Mouse (Mus musculus) midbrain, postnatal 0 days (tissue): ENCODE measurements around the gene Gimap3. TPM values are rescaled to one million over a fixed set of nuclear protein-coding genes. Genes with fewer than 3 reads are reported as not detected.

Source experiments
- ATAC-seq: fragments of 200-750 bp; cut with Nextera tagmentation; 2 replicates; pipeline ENCODE4 v1.8.0; 2017; ENCODE audit warnings: moderate number of reproducible peaks, mild to moderate bottlenecking, moderate TSS enrichment, moderate library complexity; ENCODE audit not compliant: low FRiP score
- DNase-seq: peaks from one replicate; pipeline ENCODE4 v3.0.0-alpha.2; 2015; ENCODE audit warnings: low spot score
- H3K27ac ChIP-seq: fragments of 300-500 bp; sonication (generic); 2 replicates; pipeline ENCODE4 v1.5.1; 2014; ENCODE audit warnings: low read depth, mild to moderate bottlenecking, low read length, mixed read lengths
- H3K27me3 ChIP-seq: fragments of 300-500 bp; sonication (generic); 2 replicates; pipeline ENCODE4 v1.6.1; 2014; ENCODE audit warnings: low read length, control low read depth, mixed read lengths; ENCODE audit not compliant: insufficient read depth
- H3K36me3 ChIP-seq: fragments of 300-500 bp; sonication (generic); 2 replicates; pipeline ENCODE4 v1.6.1; 2014; ENCODE audit warnings: low read length, control low read depth, mixed read lengths; ENCODE audit not compliant: insufficient read depth
- H3K4me1 ChIP-seq: fragments of 300-500 bp; sonication (generic); 2 replicates; pipeline ENCODE4 v1.6.1; 2014; ENCODE audit warnings: mild to moderate bottlenecking, control low read depth, antibody characterized with exemption, low read length, mixed read lengths; ENCODE audit not compliant: insufficient read depth
- H3K4me2 ChIP-seq: fragments of 300-500 bp; sonication (generic); 2 replicates; pipeline ENCODE4 v1.6.1; 2014; ENCODE audit warnings: low read depth, mild to moderate bottlenecking, low read length, mixed read lengths; ENCODE audit not compliant: poor library complexity, severe bottlenecking
- H3K4me3 ChIP-seq: fragments of 300-500 bp; sonication (generic); 2 replicates; pipeline ENCODE4 v1.5.1; 2014; ENCODE audit warnings: low read depth, mild to moderate bottlenecking, low read length, moderate library complexity
- H3K9ac ChIP-seq: fragments of 300-500 bp; sonication (generic); replicated peaks from 2 replicates; pipeline ENCODE4 v1.6.1; 2014; ENCODE audit warnings: mild to moderate bottlenecking, low read length, moderate library complexity, mixed read lengths; ENCODE audit not compliant: poor library complexity, severe bottlenecking
- H3K9me3 ChIP-seq: fragments of 300-500 bp; sonication (generic); 2 replicates; pipeline ENCODE4 v1.6.1; 2016; ENCODE audit warnings: low read length, control low read depth
- CTCF ChIP-seq: IDR thresholded peaks from 2 replicates; pipeline ENCODE4 v1.5.1; 2016; ENCODE audit warnings: antibody characterized with exemption, mild to moderate bottlenecking
- WGBS: fragments of 180-500 bp; shearing (Covaris S2); extraction: QIAGEN DNeasy Blood & Tissue Kit; methylation state at CpG from one replicate; pipeline ENCODE4 v1.1.7; 2014; 5-methylcytosine and 5-hydroxymethylcytosine counted together
- polyA plus RNA-seq: library from polyadenylated mRNA; unstranded; fragments of >200 nt; fragmentation: Nextera tagmentation; extraction: Ambion mirVana; gene quantifications from 2 replicates; pipeline ENCODE4 v1.2.1, GENCODE M21; 2015
- total RNA-seq: library from RNA; depleted of rRNA; stranded (reverse); fragments of >200 nt; gene quantifications from 2 replicates; pipeline ENCODE4 v1.2.3, GENCODE M21; 2014

Gene Gimap3
- total and polyA plus RNA-seq, 2 experiments from 2014 or later: not detected

- no peak for ATAC-seq
- H3K36me3 ChIP-seq: no peaks in the 10 kb centered on the region
- no peak overlapping the region for H3K4me2 ChIP-seq
- no peak overlapping the region for H3K27ac ChIP-seq
- H3K27me3 ChIP-seq: no peaks in the 10 kb centered on the region
- DNase-seq: peak; percentile 80
- TF ChIP-seq CTCF: peak; percentile 87
- 12% methylated on average over 8 of the region's 8 CpGs for WGBS
- no peak overlapping the region for H3K4me3 ChIP-seq
- H3K9me3 ChIP-seq: no peaks in the 10 kb centered on the region
- H3K9ac ChIP-seq: no peak overlapping the region
- no peaks in the 10 kb centered on the region for H3K4me1 ChIP-seq
Measured at GRCm38 (mm10) chr6:48772030-48772429, 1.4 kb upstream of the Gimap3 start.

GRCm38 (mm10) chr6:48768933-48769332 is 1.7 kb downstream of the Gimap3 start:
- Histone ChIP-seq H3K9me3 (no peaks in the 10 kb centered on the region), H3K4me2 (no peak overlapping the region), H3K4me1 (no peaks in the 10 kb centered on the region), H3K36me3 (no peaks in the 10 kb centered on the region), H3K27ac (no peak overlapping the region), H3K9ac (no peak overlapping the region), H3K4me3 (no peak overlapping the region), H3K27me3 (no peaks in the 10 kb centered on the region)
- WGBS: 95% methylated on average over 3 of the region's 3 CpGs
- no peak for ATAC-seq
- TF ChIP-seq CTCF: no peak
- no peak for DNase-seq

DNA sequence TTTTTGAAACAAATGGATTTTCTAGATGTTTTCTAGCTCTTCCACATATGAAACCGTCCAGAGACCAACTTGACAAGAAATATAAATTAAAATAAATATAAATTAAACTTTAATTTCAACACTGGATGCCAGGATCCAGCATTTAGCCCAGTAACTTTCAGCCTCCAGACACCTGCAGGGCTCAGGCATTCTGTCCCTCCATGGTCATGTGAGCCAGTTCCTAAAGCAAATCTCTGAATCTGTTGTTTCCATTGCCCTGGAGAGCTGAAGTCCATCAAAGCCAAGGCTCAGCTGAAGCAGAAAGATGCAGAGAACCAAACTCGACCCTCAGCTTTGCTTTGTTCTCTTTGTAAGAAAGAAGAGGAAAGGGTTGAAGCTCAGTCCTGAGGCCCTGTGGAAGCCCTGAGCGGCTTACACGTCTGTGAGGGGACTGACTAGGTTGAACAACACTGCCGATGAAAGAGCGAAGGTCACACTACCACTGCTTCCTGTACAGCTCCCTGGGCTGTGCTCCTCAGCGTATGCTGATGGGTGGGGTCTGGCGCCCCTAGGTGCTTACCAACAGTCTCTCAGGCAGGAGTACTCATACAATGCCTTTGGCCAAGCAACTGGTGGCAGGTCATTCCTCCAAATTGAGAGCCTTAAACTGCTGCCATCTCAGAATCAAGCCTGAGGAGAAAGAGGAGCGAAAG is 2.3 kb downstream of the Gimap3 start:
- ATAC-seq (no peak), DNase-seq (no peak)
- no peaks in the 10 kb centered on the region for H3K36me3 ChIP-seq
- no peak overlapping the region for H3K4me3 ChIP-seq
- TF ChIP-seq CTCF: no peak
- no peak overlapping the region for H3K9ac ChIP-seq
- H3K4me1 ChIP-seq: no peaks in the 10 kb centered on the region
- no peak overlapping the region for H3K4me2 ChIP-seq
- no peaks in the 10 kb centered on the region for H3K9me3 ChIP-seq
- no peak overlapping the region for H3K27ac ChIP-seq
- 75% methylated on average over 9 of the region's 9 CpGs for WGBS
- no peaks in the 10 kb centered on the region for H3K27me3 ChIP-seq

- no peak for ATAC-seq
- no peak for TF ChIP-seq CTCF
- Histone ChIP-seq H3K36me3 (no peaks in the 10 kb centered on the region), H3K9me3 (no peaks in the 10 kb centered on the region), H3K4me2 (no peak overlapping the region), H3K27me3 (no peaks in the 10 kb centered on the region), H3K4me3 (no peak overlapping the region), H3K9ac (no peak overlapping the region), H3K4me1 (no peaks in the 10 kb centered on the region), H3K27ac (no peak overlapping the region)
- 95% methylated on average over 10 of the region's 10 CpGs for WGBS
- no peak for DNase-seq
Measured at GRCm38 (mm10) chr6:48764496-48764895, 6.2 kb downstream of the Gimap3 start.

- H3K4me3 ChIP-seq: no peak overlapping the region
- DNase-seq (no peak), ATAC-seq (no peak)
- H3K27me3 ChIP-seq: no peaks in the 10 kb centered on the region
- H3K4me1 ChIP-seq: no peaks in the 10 kb centered on the region
- H3K9ac ChIP-seq: no peak overlapping the region
- WGBS: 70% methylated on average over 7 of the region's 7 CpGs
- no peak for TF ChIP-seq CTCF
- no peak overlapping the region for H3K27ac ChIP-seq
- H3K9me3 ChIP-seq: no peaks in the 10 kb centered on the region
- H3K36me3 ChIP-seq: no peaks in the 10 kb centered on the region
- no peak overlapping the region for H3K4me2 ChIP-seq
Measured at GRCm38 (mm10) chr6:48763567-48764270, 6.9 kb downstream of the Gimap3 start.
